Mouse (Mus musculus): ENCODE measurements around the gene Prr22. TPM values are rescaled to one million over a fixed set of nuclear protein-coding genes. Genes with fewer than 3 reads are reported as not detected.
A peak's percentile ranks its signal among the peaks of the same experiment; 100 is the strongest.

Gene Prr22
- polyA plus RNA-seq, 1 experiment from 2014 or later = 1.1 TPM

DNA sequence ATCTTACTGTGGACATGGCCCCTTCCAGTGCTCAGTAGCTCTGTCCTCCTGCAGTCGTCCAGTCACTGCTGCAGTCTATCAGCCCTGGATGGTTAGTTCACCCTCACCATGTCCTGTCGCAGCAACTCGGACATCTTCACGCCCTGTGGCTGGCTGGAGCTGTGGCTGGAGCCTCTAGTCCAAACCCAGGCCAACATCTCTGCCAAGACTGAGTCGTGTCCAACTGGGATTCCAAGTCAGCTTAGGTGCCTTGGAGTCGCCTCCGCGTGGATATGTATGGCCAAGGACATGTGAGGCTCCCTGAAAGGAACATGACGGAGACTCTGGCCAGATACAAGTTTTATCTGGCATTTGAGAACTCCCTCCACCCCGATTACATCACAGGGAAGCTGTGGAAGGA, 31.8 kb upstream of the Prr22 start:
- no peaks in the 10 kb centered on the region for H3K27me3 ChIP-seq (ENCODE audit: control insufficient read depth, insufficient read depth, low read length)
- no peaks in the 10 kb centered on the region for H3K36me3 ChIP-seq (ENCODE audit: control insufficient read depth, insufficient read depth, low read length)
- no peak overlapping the region for H3K4me3 ChIP-seq (ENCODE audit: low read depth, low read length)
- DNase-seq (ENCODE audit: low spot score) = no peak
- WGBS = 79% methylated on average over 10 of the region's 10 CpGs
- no peak for ATAC-seq (ENCODE audit: insufficient read depth, low FRiP score, low TSS enrichment)
- H3K9me3 ChIP-seq (ENCODE audit: control insufficient read depth, low read length) = no peaks in the 10 kb centered on the region
- no peak overlapping the region for H3K4me2 ChIP-seq (ENCODE audit: low read depth)
- no peak overlapping the region for H3K9ac ChIP-seq (ENCODE audit: low read length)
- H3K4me1 ChIP-seq (ENCODE audit: control insufficient read depth, insufficient read depth, low read length) = no peaks in the 10 kb centered on the region
- H3K27ac ChIP-seq (ENCODE audit: low read depth, low read length) = no peak overlapping the region

DNA sequence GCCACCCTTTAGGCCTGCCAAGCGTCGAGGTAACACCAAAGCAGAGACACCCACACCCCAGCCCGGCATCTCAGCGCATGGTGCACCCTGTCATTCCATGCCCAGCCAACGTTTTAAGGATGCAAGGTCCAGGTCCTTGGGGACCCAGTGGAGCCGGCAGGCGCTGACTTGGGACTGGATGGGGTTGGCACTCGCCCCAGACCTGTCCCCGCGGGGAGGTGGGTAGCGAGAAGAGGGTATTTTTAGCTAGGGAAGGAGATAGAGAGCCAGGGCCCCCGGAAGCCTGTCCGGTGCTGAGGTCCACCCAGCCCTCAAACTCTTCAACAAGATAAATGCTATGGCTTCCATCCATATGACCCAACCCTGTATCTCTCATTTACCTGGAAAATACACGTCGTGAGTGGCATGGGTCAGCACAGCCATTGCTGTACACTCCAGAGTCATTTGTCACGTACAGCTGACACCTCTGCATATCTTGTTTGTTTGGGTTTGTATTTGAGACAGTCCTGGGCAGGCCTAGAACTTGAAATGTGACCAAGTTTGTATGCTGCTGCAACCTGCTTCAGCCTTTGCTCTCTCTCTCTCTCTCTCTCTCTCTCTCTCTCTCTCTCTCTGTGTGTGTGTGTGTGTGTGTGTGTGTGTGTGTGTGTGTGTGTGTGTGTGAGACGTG, 29.8 kb upstream of the Prr22 start:
- Histone ChIP-seq H3K4me1 (ENCODE audit: control insufficient read depth, insufficient read depth, low read length) (no peaks in the 10 kb centered on the region), H3K27ac (ENCODE audit: low read depth, low read length) (no peak overlapping the region), H3K36me3 (ENCODE audit: control insufficient read depth, insufficient read depth, low read length) (no peaks in the 10 kb centered on the region), H3K27me3 (ENCODE audit: control insufficient read depth, insufficient read depth, low read length) (no peaks in the 10 kb centered on the region), H3K4me3 (ENCODE audit: low read depth, low read length) (no peak overlapping the region), H3K9me3 (ENCODE audit: control insufficient read depth, low read length) (no peaks in the 10 kb centered on the region), H3K4me2 (ENCODE audit: low read depth) (no peak overlapping the region), H3K9ac (ENCODE audit: low read length) (no peak overlapping the region)
- no peak for DNase-seq (ENCODE audit: low spot score)
- 82% methylated on average over 17 of the region's 17 CpGs for WGBS
- no peak for ATAC-seq (ENCODE audit: insufficient read depth, low FRiP score, low TSS enrichment)

GRCm38 (mm10) chr17:56740788-56741160, 29.3 kb upstream of the Prr22 start:
- Histone ChIP-seq H3K27me3 (ENCODE audit: control insufficient read depth, insufficient read depth, low read length) (no peaks in the 10 kb centered on the region), H3K9ac (ENCODE audit: low read length) (no peak overlapping the region), H3K4me2 (ENCODE audit: low read depth) (no peak overlapping the region), H3K4me3 (ENCODE audit: low read depth, low read length) (no peak overlapping the region), H3K36me3 (ENCODE audit: control insufficient read depth, insufficient read depth, low read length) (no peaks in the 10 kb centered on the region), H3K4me1 (ENCODE audit: control insufficient read depth, insufficient read depth, low read length) (no peaks in the 10 kb centered on the region), H3K9me3 (ENCODE audit: control insufficient read depth, low read length) (no peaks in the 10 kb centered on the region), H3K27ac (ENCODE audit: low read depth, low read length) (no peak overlapping the region)
- ATAC-seq (ENCODE audit: insufficient read depth, low FRiP score, low TSS enrichment) (no peak), DNase-seq (ENCODE audit: low spot score) (no peak)
- 79% methylated on average over 17 of the region's 17 CpGs for WGBS

- no peak overlapping the region for H3K4me2 ChIP-seq (ENCODE audit: low read depth)
- no peak overlapping the region for H3K4me3 ChIP-seq (ENCODE audit: low read depth, low read length)
- H3K9me3 ChIP-seq (ENCODE audit: control insufficient read depth, low read length) = no peaks in the 10 kb centered on the region
- 72% methylated on average over 5 of the region's 5 CpGs for whole genome bisulfite sequencing
- no peaks in the 10 kb centered on the region for H3K36me3 ChIP-seq (ENCODE audit: control insufficient read depth, insufficient read depth, low read length)
- no peak for DNase-seq (ENCODE audit: low spot score)
- H3K9ac ChIP-seq (ENCODE audit: low read length) = no peak overlapping the region
- no peaks in the 10 kb centered on the region for H3K27me3 ChIP-seq (ENCODE audit: control insufficient read depth, insufficient read depth, low read length)
- H3K27ac ChIP-seq (ENCODE audit: low read depth, low read length) = no peak overlapping the region
- no peak for ATAC-seq (ENCODE audit: insufficient read depth, low FRiP score, low TSS enrichment)
- no peaks in the 10 kb centered on the region for H3K4me1 ChIP-seq (ENCODE audit: control insufficient read depth, insufficient read depth, low read length)
These were observed 25.9 kb upstream of the Prr22 start for GRCm38 (mm10) chr17:56744173-56744572.

- peaks cover 55% of the 10 kb centered on the region for H3K27me3 ChIP-seq (ENCODE audit: control insufficient read depth, insufficient read depth, low read length)
- peak overlapping the region; percentile 27 for H3K4me2 ChIP-seq (ENCODE audit: low read depth)
- DNase-seq (ENCODE audit: low spot score) (peak; percentile 83), ATAC-seq (ENCODE audit: insufficient read depth, low FRiP score, low TSS enrichment) (peak; percentile 56; the same call in 1 of the 2 replicates)
- H3K9ac ChIP-seq (ENCODE audit: low read length) = no peak overlapping the region; the same call in 1 of the 2 replicates
- H3K27ac ChIP-seq (ENCODE audit: low read depth, low read length) = no peak overlapping the region
- peak overlapping the region; percentile 16; the same call in 1 of the 2 replicates for H3K4me3 ChIP-seq (ENCODE audit: low read depth, low read length)
- no peaks in the 10 kb centered on the region for H3K9me3 ChIP-seq (ENCODE audit: control insufficient read depth, low read length)
- WGBS = 27% methylated on average over 65 of the region's 71 CpGs
- no peaks in the 10 kb centered on the region for H3K36me3 ChIP-seq (ENCODE audit: control insufficient read depth, insufficient read depth, low read length)
- H3K4me1 ChIP-seq (ENCODE audit: control insufficient read depth, insufficient read depth, low read length) = no peaks in the 10 kb centered on the region
These were observed 18.5 kb upstream of the Prr22 start for GRCm38 (mm10) chr17:56751404-56752072.

- 21% methylated on average over 15 of the region's 15 CpGs for WGBS
- Histone ChIP-seq H3K9ac (ENCODE audit: low read length) (no peak overlapping the region), H3K27ac (ENCODE audit: low read depth, low read length) (no peak overlapping the region), H3K27me3 (ENCODE audit: control insufficient read depth, insufficient read depth, low read length) (peaks cover 67% of the 10 kb centered on the region), H3K4me2 (ENCODE audit: low read depth) (no peak overlapping the region), H3K9me3 (ENCODE audit: control insufficient read depth, low read length) (no peaks in the 10 kb centered on the region), H3K4me1 (ENCODE audit: control insufficient read depth, insufficient read depth, low read length) (peaks cover 11% of the 10 kb centered on the region), H3K4me3 (ENCODE audit: low read depth, low read length) (no peak overlapping the region), H3K36me3 (ENCODE audit: control insufficient read depth, insufficient read depth, low read length) (no peaks in the 10 kb centered on the region)
- DNase-seq (ENCODE audit: low spot score) = no peak
- ATAC-seq (ENCODE audit: insufficient read depth, low FRiP score, low TSS enrichment) = no peak
These were observed 16.6 kb upstream of the Prr22 start for GRCm38 (mm10) chr17:56753452-56753851.

DNA sequence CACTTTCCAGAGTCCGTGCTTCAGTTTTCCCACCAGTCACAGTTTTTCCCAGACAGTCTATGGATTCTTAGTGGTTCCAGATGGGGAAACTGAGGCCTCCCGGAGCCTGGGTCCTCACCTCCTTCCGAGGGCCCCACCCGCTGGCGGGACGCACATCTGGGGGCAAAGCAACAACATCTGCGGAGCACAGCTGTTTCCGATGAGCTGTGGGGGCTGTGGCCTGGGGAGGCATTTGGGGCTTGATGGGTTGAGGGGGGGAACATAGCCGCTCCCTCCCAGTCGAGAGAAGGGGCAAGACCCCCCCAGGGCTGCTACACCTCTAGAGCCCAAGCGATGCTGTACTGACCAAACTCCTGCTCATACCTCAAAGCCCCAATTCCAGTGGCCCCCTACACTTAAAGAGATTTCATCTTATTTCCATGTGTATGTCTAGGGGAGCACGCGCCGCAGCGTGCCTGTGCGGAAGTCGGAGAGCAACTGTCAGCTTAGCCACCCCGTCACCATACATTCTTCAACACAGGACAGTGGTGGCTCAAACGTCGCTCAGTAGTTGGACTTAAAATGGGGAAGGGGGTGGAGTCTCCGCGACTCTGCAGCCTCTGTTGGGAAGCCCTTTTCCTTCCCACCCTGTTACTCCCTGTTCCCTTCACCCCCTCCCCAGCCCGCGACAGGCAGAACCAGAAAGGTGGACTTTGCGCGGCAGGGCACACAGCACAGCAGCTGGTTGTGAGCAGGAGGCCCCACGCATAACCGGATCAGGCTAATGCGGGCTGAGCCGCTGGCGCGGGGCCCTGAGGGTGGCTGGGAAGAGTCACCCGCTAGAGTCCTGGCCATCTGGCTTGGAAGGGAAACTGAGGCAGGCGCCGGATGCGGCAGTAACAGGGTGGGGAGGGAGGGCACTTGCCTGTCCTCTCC, 15.5 kb upstream of the Prr22 start:
- WGBS = 16% methylated on average over 35 of the region's 36 CpGs
- H3K4me3 ChIP-seq (ENCODE audit: low read depth, low read length) = no peak overlapping the region
- peaks cover 11% of the 10 kb centered on the region for H3K4me1 ChIP-seq (ENCODE audit: control insufficient read depth, insufficient read depth, low read length)
- H3K27me3 ChIP-seq (ENCODE audit: control insufficient read depth, insufficient read depth, low read length) = peaks cover 67% of the 10 kb centered on the region
- no peaks in the 10 kb centered on the region for H3K36me3 ChIP-seq (ENCODE audit: control insufficient read depth, insufficient read depth, low read length)
- no peak overlapping the region for H3K4me2 ChIP-seq (ENCODE audit: low read depth)
- DNase-seq (ENCODE audit: low spot score) (no peak), ATAC-seq (ENCODE audit: insufficient read depth, low FRiP score, low TSS enrichment) (no peak)
- H3K27ac ChIP-seq (ENCODE audit: low read depth, low read length) = no peak overlapping the region
- no peak overlapping the region for H3K9ac ChIP-seq (ENCODE audit: low read length)
- H3K9me3 ChIP-seq (ENCODE audit: control insufficient read depth, low read length) = no peaks in the 10 kb centered on the region

DNA sequence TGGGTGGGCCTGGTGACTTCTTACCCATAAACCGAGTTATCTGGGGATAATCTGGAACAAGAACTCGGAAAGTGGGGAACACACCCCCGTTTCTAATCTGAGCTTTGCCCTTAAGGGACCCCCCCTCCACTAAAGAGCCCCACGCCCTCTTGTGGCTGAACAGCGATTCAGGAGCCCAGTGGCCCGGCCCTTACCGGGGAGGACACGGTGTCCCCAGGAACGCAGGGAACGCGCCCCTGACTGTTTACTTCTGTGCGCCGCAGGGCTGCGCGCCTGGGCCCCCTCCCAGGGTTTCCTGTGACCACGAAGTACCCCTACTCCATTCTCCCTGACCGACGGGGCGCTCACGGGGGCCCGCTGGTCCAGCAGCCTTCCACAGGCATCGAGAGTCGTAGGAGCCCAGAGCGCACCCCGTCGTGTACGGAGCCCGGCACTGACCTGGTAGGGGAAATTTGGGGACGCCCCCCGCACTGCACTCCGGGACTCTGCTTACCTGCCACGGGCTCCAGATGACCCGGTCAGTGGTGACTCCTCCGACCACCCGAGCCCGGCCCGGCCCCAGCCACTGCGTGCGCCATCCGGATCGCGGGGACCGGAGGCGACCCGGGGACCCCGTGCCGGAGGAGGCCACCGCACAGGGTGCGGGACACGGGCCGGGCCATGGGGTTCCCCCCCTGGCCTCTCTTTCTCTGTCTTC, 13.2 kb upstream of the Prr22 start:
- Histone ChIP-seq H3K4me1 (ENCODE audit: control insufficient read depth, insufficient read depth, low read length) (peaks cover 11% of the 10 kb centered on the region), H3K36me3 (ENCODE audit: control insufficient read depth, insufficient read depth, low read length) (no peaks in the 10 kb centered on the region), H3K9ac (ENCODE audit: low read length) (peak overlapping the region; percentile 53), H3K27ac (ENCODE audit: low read depth, low read length) (no peak overlapping the region), H3K9me3 (ENCODE audit: control insufficient read depth, low read length) (no peaks in the 10 kb centered on the region), H3K27me3 (ENCODE audit: control insufficient read depth, insufficient read depth, low read length) (peaks cover 59% of the 10 kb centered on the region), H3K4me3 (ENCODE audit: low read depth, low read length) (peak overlapping the region; percentile 40), H3K4me2 (ENCODE audit: low read depth) (peak overlapping the region; percentile 79)
- DNase-seq (ENCODE audit: low spot score) (no peak), ATAC-seq (ENCODE audit: insufficient read depth, low FRiP score, low TSS enrichment) (peak; percentile 13; the same call in 1 of the 2 replicates)
- under 1% methylated on average over 38 of the region's 51 CpGs for WGBS

Measured in neural tube, embryonic 11.5 days (tissue).